Mouse (Mus musculus): ENCODE data around the gene Kcnmb4. TPM values are rescaled to one million over a fixed set of nuclear protein-coding genes. Genes with fewer than 3 reads are reported as not detected.
A peak's percentile ranks its signal among the peaks of the same experiment; 100 is the strongest.

Gene Kcnmb4
- polyA plus RNA-seq, 1 experiment from 2014 or later, result 42.0 TPM

GRCm38 (mm10) chr10:116397573-116397972 lies 76.1 kb downstream of the Kcnmb4 start:
- no peak; the same call in 1 of the 2 replicates for ATAC-seq (ENCODE audit: low FRiP score)
- 36% methylated on average over 14 of the region's 14 CpGs for WGBS
- H3K9ac ChIP-seq, result no peak overlapping the region
- H3K4me2 ChIP-seq (replicated peaks), result peak overlapping the region; percentile 36
- no peaks in the 10 kb centered on the region for H3K4me1 ChIP-seq (replicated peaks; ENCODE audit: control insufficient read depth, insufficient read depth, low read length)
- no peaks in the 10 kb centered on the region for H3K27me3 ChIP-seq (ENCODE audit: control insufficient read depth, insufficient read depth, low read length)
- no peaks in the 10 kb centered on the region for H3K36me3 ChIP-seq (replicated peaks; ENCODE audit: control insufficient read depth, insufficient read depth)
- no peak overlapping the region for H3K4me3 ChIP-seq (replicated peaks; ENCODE audit: low read length)
- no peak for DNase-seq (ENCODE audit: low spot score)
- H3K9me3 ChIP-seq (ENCODE audit: control insufficient read depth, low read length), result no peaks in the 10 kb centered on the region
- H3K27ac ChIP-seq, result no peak overlapping the region

- Histone ChIP-seq H3K36me3 (replicated peaks; ENCODE audit: control insufficient read depth, insufficient read depth) (no peaks in the 10 kb centered on the region), H3K4me1 (replicated peaks; ENCODE audit: control insufficient read depth, insufficient read depth, low read length) (no peaks in the 10 kb centered on the region), H3K9ac (no peak overlapping the region), H3K4me3 (replicated peaks; ENCODE audit: low read length) (no peak overlapping the region), H3K27me3 (ENCODE audit: control insufficient read depth, insufficient read depth, low read length) (no peaks in the 10 kb centered on the region), H3K4me2 (replicated peaks) (no peak overlapping the region), H3K27ac (no peak overlapping the region), H3K9me3 (ENCODE audit: control insufficient read depth, low read length) (no peaks in the 10 kb centered on the region)
- ATAC-seq (ENCODE audit: low FRiP score) (no peak), DNase-seq (ENCODE audit: low spot score) (no peak)
- 87% methylated on average over 13 of the region's 13 CpGs for WGBS
These were observed 76.7 kb downstream of the Kcnmb4 start for GRCm38 (mm10) chr10:116396966-116397365.

- no peak overlapping the region for H3K4me3 ChIP-seq (replicated peaks; ENCODE audit: low read length)
- no peaks in the 10 kb centered on the region for H3K9me3 ChIP-seq (ENCODE audit: control insufficient read depth, low read length)
- DNase-seq (ENCODE audit: low spot score) (no peak), ATAC-seq (ENCODE audit: low FRiP score) (no peak)
- H3K9ac ChIP-seq, result no peak overlapping the region
- no peak overlapping the region for H3K27ac ChIP-seq
- H3K36me3 ChIP-seq (replicated peaks; ENCODE audit: control insufficient read depth, insufficient read depth), result no peaks in the 10 kb centered on the region
- no peaks in the 10 kb centered on the region for H3K27me3 ChIP-seq (ENCODE audit: control insufficient read depth, insufficient read depth, low read length)
- no peaks in the 10 kb centered on the region for H3K4me1 ChIP-seq (replicated peaks; ENCODE audit: control insufficient read depth, insufficient read depth, low read length)
- WGBS, result 88% methylated on average over 5 of the region's 5 CpGs
- no peak overlapping the region for H3K4me2 ChIP-seq (replicated peaks)
These were observed 77.4 kb downstream of the Kcnmb4 start for GRCm38 (mm10) chr10:116396279-116396678.

- WGBS, result 34% methylated on average over 4 of the region's 4 CpGs
- DNase-seq (ENCODE audit: low spot score), result no peak
These were observed 79.1 kb downstream of the Kcnmb4 start for GRCm38 (mm10) chr10:116394585-116394984.

GRCm38 (mm10) chr10:116393790-116394475 lies 79.7 kb downstream of the Kcnmb4 start:
- H3K4me2 ChIP-seq (replicated peaks), result no peak overlapping the region
- no peaks in the 10 kb centered on the region for H3K4me1 ChIP-seq (replicated peaks; ENCODE audit: control insufficient read depth, insufficient read depth, low read length)
- DNase-seq (ENCODE audit: low spot score), result no peak
- no peak overlapping the region for H3K9ac ChIP-seq
- WGBS, result 70% methylated on average over 9 of the region's 9 CpGs
- H3K36me3 ChIP-seq (replicated peaks; ENCODE audit: control insufficient read depth, insufficient read depth), result no peaks in the 10 kb centered on the region
- no peak overlapping the region for H3K4me3 ChIP-seq (replicated peaks; ENCODE audit: low read length)
- no peaks in the 10 kb centered on the region for H3K9me3 ChIP-seq (ENCODE audit: control insufficient read depth, low read length)
- H3K27ac ChIP-seq, result no peak overlapping the region
- ATAC-seq (ENCODE audit: low FRiP score), result no peak
- no peaks in the 10 kb centered on the region for H3K27me3 ChIP-seq (ENCODE audit: control insufficient read depth, insufficient read depth, low read length)

More at GRCm38 (mm10) chr10:116394585-116394984, 79.1 kb downstream of the Kcnmb4 start:
- no peaks in the 10 kb centered on the region for H3K27me3 ChIP-seq (ENCODE audit: control insufficient read depth, insufficient read depth, low read length)
- ATAC-seq (ENCODE audit: low FRiP score), result no peak
- H3K4me3 ChIP-seq (replicated peaks; ENCODE audit: low read length), result no peak overlapping the region
- H3K36me3 ChIP-seq (replicated peaks; ENCODE audit: control insufficient read depth, insufficient read depth), result no peaks in the 10 kb centered on the region
- no peaks in the 10 kb centered on the region for H3K4me1 ChIP-seq (replicated peaks; ENCODE audit: control insufficient read depth, insufficient read depth, low read length)
- H3K9ac ChIP-seq, result no peak overlapping the region
- no peak overlapping the region for H3K4me2 ChIP-seq (replicated peaks)
- no peaks in the 10 kb centered on the region for H3K9me3 ChIP-seq (ENCODE audit: control insufficient read depth, low read length)
- H3K27ac ChIP-seq, result no peak overlapping the region

- Histone ChIP-seq H3K9ac (no peak overlapping the region), H3K27ac (0 out of 2 replicates have a peak overlapping the region, but pooled peaks have one; percentile 29), H3K4me1 (replicated peaks; ENCODE audit: control insufficient read depth, insufficient read depth, low read length) (peaks cover 9% of the 10 kb centered on the region; the same call in 1 of the 2 replicates), H3K4me3 (replicated peaks; ENCODE audit: low read length) (no peak overlapping the region), H3K4me2 (replicated peaks) (no peak overlapping the region), H3K36me3 (replicated peaks; ENCODE audit: control insufficient read depth, insufficient read depth) (no peaks in the 10 kb centered on the region), H3K27me3 (ENCODE audit: control insufficient read depth, insufficient read depth, low read length) (no peaks in the 10 kb centered on the region; the same call in 1 of the 2 replicates), H3K9me3 (ENCODE audit: control insufficient read depth, low read length) (no peaks in the 10 kb centered on the region)
- ATAC-seq (ENCODE audit: low FRiP score), result no peak
- no peak for DNase-seq (ENCODE audit: low spot score)
- WGBS, result 27% methylated on average over 6 of the region's 6 CpGs
These were observed 84.8 kb downstream of the Kcnmb4 start for GRCm38 (mm10) chr10:116388840-116389239.

- DNase-seq (ENCODE audit: low spot score), result no peak
- H3K36me3 ChIP-seq (replicated peaks; ENCODE audit: control insufficient read depth, insufficient read depth), result no peaks in the 10 kb centered on the region
- no peak overlapping the region for H3K9ac ChIP-seq
- H3K9me3 ChIP-seq (ENCODE audit: control insufficient read depth, low read length), result no peaks in the 10 kb centered on the region
- H3K27ac ChIP-seq, result no peak overlapping the region
- H3K27me3 ChIP-seq (ENCODE audit: control insufficient read depth, insufficient read depth, low read length), result no peaks in the 10 kb centered on the region; the same call in 1 of the 2 replicates
- no peak overlapping the region for H3K4me2 ChIP-seq (replicated peaks)
- no peak overlapping the region for H3K4me3 ChIP-seq (replicated peaks; ENCODE audit: low read length)
- 33% methylated on average over 7 of the region's 7 CpGs for WGBS
- peak; percentile 24; the same call in 1 of the 2 replicates for ATAC-seq (ENCODE audit: low FRiP score)
- peaks cover 9% of the 10 kb centered on the region; the same call in 1 of the 2 replicates for H3K4me1 ChIP-seq (replicated peaks; ENCODE audit: control insufficient read depth, insufficient read depth, low read length)
These were observed 87.2 kb downstream of the Kcnmb4 start for GRCm38 (mm10) chr10:116386391-116386885.

GRCm38 (mm10) chr10:116384401-116384800 lies 89.3 kb downstream of the Kcnmb4 start:
- no peak overlapping the region for H3K4me2 ChIP-seq (replicated peaks)
- no peaks in the 10 kb centered on the region for H3K9me3 ChIP-seq (ENCODE audit: control insufficient read depth, low read length)
- peaks cover 9% of the 10 kb centered on the region; the same call in 1 of the 2 replicates for H3K4me1 ChIP-seq (replicated peaks; ENCODE audit: control insufficient read depth, insufficient read depth, low read length)
- WGBS, result 70% methylated on average over 4 of the region's 4 CpGs
- H3K36me3 ChIP-seq (replicated peaks; ENCODE audit: control insufficient read depth, insufficient read depth), result no peaks in the 10 kb centered on the region
- DNase-seq (ENCODE audit: low spot score) (no peak), ATAC-seq (ENCODE audit: low FRiP score) (no peak)
- no peak overlapping the region for H3K27ac ChIP-seq
- no peak overlapping the region for H3K4me3 ChIP-seq (replicated peaks; ENCODE audit: low read length)
- no peaks in the 10 kb centered on the region; the same call in 1 of the 2 replicates for H3K27me3 ChIP-seq (ENCODE audit: control insufficient read depth, insufficient read depth, low read length)
- H3K9ac ChIP-seq, result no peak overlapping the region

- no peaks in the 10 kb centered on the region for H3K36me3 ChIP-seq (replicated peaks; ENCODE audit: control insufficient read depth, insufficient read depth)
- DNase-seq (ENCODE audit: low spot score) (no peak), ATAC-seq (ENCODE audit: low FRiP score) (no peak)
- H3K9ac ChIP-seq, result no peak overlapping the region
- H3K4me3 ChIP-seq (replicated peaks; ENCODE audit: low read length), result no peak overlapping the region
- H3K27ac ChIP-seq, result no peak overlapping the region
- H3K4me2 ChIP-seq (replicated peaks), result no peak overlapping the region
- WGBS, result 37% methylated on average over 13 of the region's 13 CpGs
- H3K9me3 ChIP-seq (ENCODE audit: control insufficient read depth, low read length), result no peaks in the 10 kb centered on the region
- H3K4me1 ChIP-seq (replicated peaks; ENCODE audit: control insufficient read depth, insufficient read depth, low read length), result peaks cover 9% of the 10 kb centered on the region; the same call in 1 of the 2 replicates
- H3K27me3 ChIP-seq (ENCODE audit: control insufficient read depth, insufficient read depth, low read length), result no peaks in the 10 kb centered on the region; the same call in 1 of the 2 replicates
These were observed 90.6 kb downstream of the Kcnmb4 start for GRCm38 (mm10) chr10:116382826-116383685.

Measured in hindbrain, embryonic 14.5 days (tissue).